Mouse (Mus musculus): ENCODE results near the gene Hsbp1. TPM values are rescaled to one million over a fixed set of nuclear protein-coding genes. Genes with fewer than 3 reads are reported as not detected.

Hsbp1 gene
- total RNA-seq, 1 experiment: 98.9 TPM

GRCm38 (mm10) chr8:119394097-119394496, 49.8 kb downstream of the Hsbp1 start:
- in situ Hi-C loops (cut with MboI; ENCODE audit: low sequenced_read_pairs in 2 of 2, unreplicated experiment in 2 of 2): no loop called here
- TF ChIP-seq CHD2 (IDR thresholded peaks at IDR 0.05; ENCODE audit: low read depth, low read length) (no peak), ZNF384 (IDR thresholded peaks at IDR 0.05; ENCODE audit: low read depth, low read length) (no peak), HCFC1 (IDR thresholded peaks at IDR 0.05; ENCODE audit: borderline replicate concordance, insufficient read depth, low read length) (no peak), ZC3H11A (IDR thresholded peaks at IDR 0.05; ENCODE audit: borderline replicate concordance, low read depth, low read length) (no peak), MAFK (IDR thresholded peaks at IDR 0.05; ENCODE audit: insufficient read depth, low read depth, low read length) (no peak)
- no peak for DNase-seq (ENCODE audit: low read depth, low spot score)
- H3K4me1 ChIP-seq (ENCODE audit: control insufficient read depth in 2 of 2, insufficient read depth in 2 of 2, low read length in 2 of 2, poor library complexity in 1 of 2): peaks cover 0 to 5% of the 10 kb centered on the region in 2 experiments; a peak in 1 of 4 replicates
- no peak overlapping the region for H3K27ac ChIP-seq (ENCODE audit: insufficient read depth, low read depth, low read length, poor library complexity, severe bottlenecking)
- no peaks in the 10 kb centered on the region for H3K36me3 ChIP-seq (ENCODE audit: control insufficient read depth, insufficient read depth, low read length, poor library complexity, severe bottlenecking)
- no peaks in the 10 kb centered on the region for H3K9me3 ChIP-seq (ENCODE audit: control insufficient read depth, insufficient read depth, low read depth, low read length)
- H3K9ac ChIP-seq (ENCODE audit: insufficient read depth, low read depth, low read length, poor library complexity, severe bottlenecking): no peak overlapping the region
- H3K4me3 ChIP-seq (ENCODE audit: insufficient read depth in 1 of 2, low read depth in 1 of 2, low read length in 2 of 2, poor library complexity in 1 of 2, severe bottlenecking in 1 of 2): peak overlapping the region; percentile 52 to 66; a peak in 3 of 4 replicates

- no peak within 1 kb of the TSS for H3K27ac ChIP-seq (ENCODE audit: insufficient read depth, low read depth, low read length, poor library complexity, severe bottlenecking)
- in situ Hi-C loops (cut with MboI; ENCODE audit: low sequenced_read_pairs in 2 of 2, unreplicated experiment in 2 of 2): no loop called here
- peak; percentile 87 for DNase-seq (ENCODE audit: low read depth, low spot score)
- TF ChIP-seq CHD2 (IDR thresholded peaks at IDR 0.05; ENCODE audit: low read depth, low read length): no peak
- TF ChIP-seq ZC3H11A (IDR thresholded peaks at IDR 0.05; ENCODE audit: borderline replicate concordance, low read depth, low read length): no peak
- TF ChIP-seq ZNF384 (IDR thresholded peaks at IDR 0.05; ENCODE audit: low read depth, low read length): no peak
- TF ChIP-seq HCFC1 (IDR thresholded peaks at IDR 0.05; ENCODE audit: borderline replicate concordance, insufficient read depth, low read length): no peak
- no peak for TF ChIP-seq MAFK (IDR thresholded peaks at IDR 0.05; ENCODE audit: insufficient read depth, low read depth, low read length)
- H3K9ac ChIP-seq (ENCODE audit: insufficient read depth, low read depth, low read length, poor library complexity, severe bottlenecking): peak within 1 kb of the TSS; percentile 68
- no peaks in the 10 kb centered on the region for H3K36me3 ChIP-seq (ENCODE audit: control insufficient read depth, insufficient read depth, low read length, poor library complexity, severe bottlenecking)
- H3K4me1 ChIP-seq (ENCODE audit: control insufficient read depth in 2 of 2, insufficient read depth in 2 of 2, low read length in 2 of 2, poor library complexity in 1 of 2): peaks cover 0 to 5% of the 10 kb centered on the region in 2 experiments; a peak in 1 of 4 replicates
- no peaks in the 10 kb centered on the region for H3K9me3 ChIP-seq (ENCODE audit: control insufficient read depth, insufficient read depth, low read depth, low read length)
- peak within 1 kb of the TSS; percentile 66 to 79 for H3K4me3 ChIP-seq (ENCODE audit: insufficient read depth in 1 of 2, low read depth in 1 of 2, low read length in 2 of 2, poor library complexity in 1 of 2, severe bottlenecking in 1 of 2)
Measured at GRCm38 (mm10) chr8:119394524-119395026, 50.3 kb downstream of the Hsbp1 start, which contains the start of gene Mlycd. Mlycd (plus strand) TSS chr8:119394878.

DNA sequence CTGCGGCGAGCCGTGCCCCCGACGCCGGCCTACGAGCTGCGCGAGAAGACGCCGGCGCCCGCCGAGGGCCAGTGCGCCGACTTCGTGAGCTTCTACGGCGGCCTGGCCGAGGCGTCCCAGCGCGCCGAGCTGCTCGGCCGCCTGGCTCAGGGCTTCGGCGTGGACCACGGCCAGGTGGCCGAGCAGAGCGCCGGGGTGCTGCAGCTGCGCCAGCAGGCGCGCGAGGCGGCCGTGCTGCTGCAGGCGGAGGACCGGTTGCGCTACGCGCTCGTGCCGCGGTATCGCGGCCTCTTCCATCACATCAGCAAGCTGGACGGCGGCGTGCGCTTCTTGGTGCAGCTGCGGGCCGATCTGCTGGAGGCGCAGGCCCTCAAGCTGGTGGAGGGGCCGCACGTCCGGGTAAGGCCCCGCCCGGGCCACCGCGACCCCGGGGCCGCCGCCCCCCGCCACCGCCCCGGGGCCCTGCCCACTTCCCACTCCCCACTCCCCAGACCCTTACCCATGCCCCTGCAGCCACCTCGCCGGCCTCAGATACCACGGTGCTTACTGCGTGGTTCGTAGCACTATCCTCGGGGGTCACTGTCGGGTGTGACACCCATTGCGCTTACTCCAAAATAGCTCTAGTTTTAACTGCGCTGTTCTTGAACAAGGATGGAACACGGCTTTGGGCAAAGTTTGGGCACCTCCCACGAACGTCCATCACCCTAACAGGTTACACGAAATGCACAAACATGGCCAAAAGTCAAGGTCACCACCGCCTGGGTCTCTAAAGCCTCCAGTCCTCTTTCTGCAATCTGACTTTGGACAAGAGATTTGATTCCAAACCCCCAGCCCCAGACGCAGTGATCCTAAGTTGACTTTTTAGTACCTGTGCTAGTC, 51.0 kb downstream of the Hsbp1 start:
- no peak for TF ChIP-seq HCFC1 (IDR thresholded peaks at IDR 0.05; ENCODE audit: borderline replicate concordance, insufficient read depth, low read length)
- TF ChIP-seq MAFK (IDR thresholded peaks at IDR 0.05; ENCODE audit: insufficient read depth, low read depth, low read length): no peak
- TF ChIP-seq ZC3H11A (IDR thresholded peaks at IDR 0.05; ENCODE audit: borderline replicate concordance, low read depth, low read length): no peak
- TF ChIP-seq ZNF384 (IDR thresholded peaks at IDR 0.05; ENCODE audit: low read depth, low read length): no peak
- no peak for TF ChIP-seq CHD2 (IDR thresholded peaks at IDR 0.05; ENCODE audit: low read depth, low read length)
- no peaks in the 10 kb centered on the region for H3K9me3 ChIP-seq (ENCODE audit: control insufficient read depth, insufficient read depth, low read depth, low read length)
- peak overlapping the region; percentile 68 for H3K9ac ChIP-seq (ENCODE audit: insufficient read depth, low read depth, low read length, poor library complexity, severe bottlenecking)
- no peaks in the 10 kb centered on the region for H3K36me3 ChIP-seq (ENCODE audit: control insufficient read depth, insufficient read depth, low read length, poor library complexity, severe bottlenecking)
- no peak for DNase-seq (ENCODE audit: low read depth, low spot score)
- in situ Hi-C loops (cut with MboI; ENCODE audit: low sequenced_read_pairs in 2 of 2, unreplicated experiment in 2 of 2): no loop called here
- peak overlapping the region; percentile 66 to 79 for H3K4me3 ChIP-seq (ENCODE audit: insufficient read depth in 1 of 2, low read depth in 1 of 2, low read length in 2 of 2, poor library complexity in 1 of 2, severe bottlenecking in 1 of 2)
- peaks cover 0 to 5% of the 10 kb centered on the region in 2 experiments; a peak in 1 of 4 replicates for H3K4me1 ChIP-seq (ENCODE audit: control insufficient read depth in 2 of 2, insufficient read depth in 2 of 2, low read length in 2 of 2, poor library complexity in 1 of 2)
- H3K27ac ChIP-seq (ENCODE audit: insufficient read depth, low read depth, low read length, poor library complexity, severe bottlenecking): no peak overlapping the region

Other genes starting within 250 kb of the Hsbp1 start
- 4.9 and 5.8 TPM in 2 replicates for gene Mlycd, start 50.4 kb downstream of the Hsbp1 start, total RNA-seq (2012; rRNA removed)
- 0.32 and 0.36 TPM in 2 replicates for gene Osgin1, start 89.6 kb downstream of the Hsbp1 start, total RNA-seq (2012; rRNA removed)
- gene Necab2, start 102.2 kb downstream of the Hsbp1 start, total RNA-seq (2012; rRNA removed): 4.5 and 8.5 TPM in 2 replicates
- 0.16 and 0.85 TPM in 2 replicates for gene Slc38a8, start 157.2 kb downstream of the Hsbp1 start, total RNA-seq (2012; rRNA removed)
- gene Mbtps1, start 214.2 kb downstream of the Hsbp1 start, total RNA-seq (2012; rRNA removed): 167 and 198 TPM in 2 replicates
- gene Hsdl1, start 230.7 kb downstream of the Hsbp1 start, total RNA-seq (2012; rRNA removed): 19.5 and 19.7 TPM in 2 replicates
- gene Dnaaf1, start 230.7 kb downstream of the Hsbp1 start, total RNA-seq (2012; rRNA removed): 0.79 and 1.0 TPM in 2 replicates

Data from ES-E14 (cell line).